Mouse (Mus musculus): ENCODE measurements around the gene Kif5a. TPM values are rescaled to one million over a fixed set of nuclear protein-coding genes. Genes with fewer than 3 reads are reported as not detected.

The Kif5a gene
- polyA plus RNA-seq, 2 experiments, result 0.01 to 0.11 TPM

DNA sequence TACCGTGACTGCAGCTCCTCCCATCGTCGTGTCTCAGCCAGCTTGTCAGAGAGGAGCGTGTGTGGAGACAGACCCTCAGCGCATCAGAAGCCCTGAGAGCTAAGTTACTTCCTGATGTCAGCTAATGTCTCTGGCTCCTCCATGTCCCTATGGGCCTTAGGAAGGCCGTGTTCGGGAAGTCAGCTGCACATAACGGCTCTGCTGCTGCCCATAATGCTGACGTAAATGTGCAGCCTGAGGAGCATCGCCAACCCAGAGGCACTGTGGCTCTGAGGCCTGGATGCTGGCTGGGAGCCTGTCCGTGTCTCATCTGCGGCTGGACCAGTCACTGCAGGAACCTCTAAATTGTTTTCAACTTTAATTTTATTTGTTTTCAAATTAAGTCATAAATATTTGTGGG lies 5.9 kb upstream of the Kif5a start:
- H3K9me3 ChIP-seq (ENCODE audit: control insufficient read depth, low read length), result no peaks in the 10 kb centered on the region
- WGBS (ENCODE audit: insufficient replicate concordance), result 81% methylated on average over 12 of the region's 12 CpGs
- no peak overlapping the region for H3K9ac ChIP-seq (replicated peaks)
- peaks cover 4 to 16% of the 10 kb centered on the region in 2 experiments for H3K4me1 ChIP-seq (replicated peaks; ENCODE audit: control insufficient read depth in 2 of 2, insufficient read depth in 2 of 2, low read length in 1 of 2)
- H3K27ac ChIP-seq, result no peak overlapping the region
- no peak for ATAC-seq (ENCODE audit: insufficient read depth)
- H3K4me2 ChIP-seq (ENCODE audit: low read depth), result no peak overlapping the region
- no peak for TF ChIP-seq EP300 (IDR thresholded peaks at IDR 0.05; ENCODE audit: low read depth)
- H3K27me3 ChIP-seq (ENCODE audit: control insufficient read depth, insufficient read depth, low read length), result no peaks in the 10 kb centered on the region
- no peak for DNase-seq (ENCODE audit: low read depth in 3 of 3, low spot score in 3 of 3)
- H3K4me3 ChIP-seq (ENCODE audit: insufficient read depth in 1 of 2, low read depth in 2 of 2, low read length in 2 of 2), result no peak overlapping the region
- H3K36me3 ChIP-seq (replicated peaks; ENCODE audit: control insufficient read depth, insufficient read depth, low read depth), result peaks cover 8% of the 10 kb centered on the region; the same call in 1 of the 2 replicates

DNA sequence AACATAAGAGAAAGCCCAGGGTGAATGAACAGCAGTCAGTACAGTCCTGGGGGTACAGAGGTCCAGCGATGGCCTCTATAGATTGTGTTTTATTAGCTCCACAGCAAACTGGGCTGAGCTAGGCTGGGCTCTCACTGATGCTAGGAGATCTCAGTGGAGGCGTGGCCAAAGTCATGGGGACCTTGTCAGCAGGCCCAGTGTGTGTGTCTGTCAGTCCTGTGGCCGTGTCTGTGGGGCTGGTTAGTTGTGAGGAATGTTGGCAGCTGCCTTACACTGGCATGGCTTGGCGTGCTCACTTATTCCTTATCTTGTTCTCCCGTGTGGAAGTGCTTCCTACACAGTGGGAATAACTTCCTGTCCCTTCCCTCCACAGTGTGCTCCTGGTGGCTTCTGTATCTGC lies 5.3 kb upstream of the Kif5a start:
- Histone ChIP-seq H3K4me3 (ENCODE audit: insufficient read depth in 1 of 2, low read depth in 2 of 2, low read length in 2 of 2) (no peak overlapping the region), H3K4me1 (replicated peaks; ENCODE audit: control insufficient read depth in 2 of 2, insufficient read depth in 2 of 2, low read length in 1 of 2) (peaks cover 4 to 13% of the 10 kb centered on the region in 2 experiments), H3K27ac (peak overlapping the region; percentile 17; the same call in 1 of the 2 replicates), H3K9me3 (ENCODE audit: control insufficient read depth, low read length) (no peaks in the 10 kb centered on the region), H3K36me3 (replicated peaks; ENCODE audit: control insufficient read depth, insufficient read depth, low read depth) (peaks cover 8% of the 10 kb centered on the region; the same call in 1 of the 2 replicates), H3K4me2 (ENCODE audit: low read depth) (no peak overlapping the region), H3K27me3 (ENCODE audit: control insufficient read depth, insufficient read depth, low read length) (peaks cover under 1% of the 10 kb centered on the region), H3K9ac (replicated peaks) (no peak overlapping the region)
- ATAC-seq (ENCODE audit: insufficient read depth) (no peak), DNase-seq (ENCODE audit: low read depth in 3 of 3, low spot score in 3 of 3) (no peak)
- 62% methylated on average over 5 of the region's 5 CpGs for WGBS (ENCODE audit: insufficient replicate concordance)
- no peak for TF ChIP-seq EP300 (IDR thresholded peaks at IDR 0.05; ENCODE audit: low read depth)
- no peak for TF ChIP-seq CTCF (IDR thresholded peaks at IDR 0.05; ENCODE audit: low read depth)

DNA sequence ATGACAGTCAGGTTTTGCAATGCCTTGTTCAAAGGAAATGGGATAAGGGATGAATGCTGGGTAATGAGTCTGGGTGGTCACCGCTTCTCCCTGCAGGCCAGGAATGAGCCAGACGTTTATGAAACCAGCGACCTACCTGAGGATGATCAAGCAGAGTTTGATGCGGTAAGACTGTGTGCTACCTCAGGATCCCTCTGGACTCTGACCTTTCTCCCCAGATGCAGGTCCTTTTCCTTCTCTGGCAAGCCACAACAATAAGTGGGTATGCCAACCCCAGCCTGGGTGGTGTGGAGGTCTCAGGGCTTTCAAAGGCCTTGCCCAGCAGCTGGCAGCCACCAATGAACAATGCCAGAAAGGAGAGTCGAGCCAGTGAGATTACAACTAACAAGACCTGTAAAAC lies 4.2 kb upstream of the Kif5a start:
- H3K27ac ChIP-seq, result no peak overlapping the region; the same call in 1 of the 2 replicates
- DNase-seq (ENCODE audit: low read depth in 3 of 3, low spot score in 3 of 3) (no peak), ATAC-seq (ENCODE audit: insufficient read depth) (no peak)
- H3K4me3 ChIP-seq (ENCODE audit: insufficient read depth in 1 of 2, low read depth in 2 of 2, low read length in 2 of 2), result peak overlapping the region; percentile 82 to 97
- peak overlapping the region; percentile 99 for H3K9ac ChIP-seq (replicated peaks)
- H3K36me3 ChIP-seq (replicated peaks; ENCODE audit: control insufficient read depth, insufficient read depth, low read depth), result peaks cover 4% of the 10 kb centered on the region; the same call in 1 of the 2 replicates
- H3K4me1 ChIP-seq (replicated peaks; ENCODE audit: control insufficient read depth in 2 of 2, insufficient read depth in 2 of 2, low read length in 1 of 2), result peaks cover 6 to 15% of the 10 kb centered on the region in 2 experiments
- TF ChIP-seq EP300 (IDR thresholded peaks at IDR 0.05; ENCODE audit: low read depth) (no peak), CTCF (IDR thresholded peaks at IDR 0.05; ENCODE audit: low read depth) (no peak)
- WGBS (ENCODE audit: insufficient replicate concordance), result 67% methylated on average over 5 of the region's 5 CpGs
- peaks cover 10% of the 10 kb centered on the region for H3K27me3 ChIP-seq (ENCODE audit: control insufficient read depth, insufficient read depth, low read length)
- peak overlapping the region; percentile 80 for H3K4me2 ChIP-seq (ENCODE audit: low read depth)
- H3K9me3 ChIP-seq (ENCODE audit: control insufficient read depth, low read length), result no peaks in the 10 kb centered on the region

DNA sequence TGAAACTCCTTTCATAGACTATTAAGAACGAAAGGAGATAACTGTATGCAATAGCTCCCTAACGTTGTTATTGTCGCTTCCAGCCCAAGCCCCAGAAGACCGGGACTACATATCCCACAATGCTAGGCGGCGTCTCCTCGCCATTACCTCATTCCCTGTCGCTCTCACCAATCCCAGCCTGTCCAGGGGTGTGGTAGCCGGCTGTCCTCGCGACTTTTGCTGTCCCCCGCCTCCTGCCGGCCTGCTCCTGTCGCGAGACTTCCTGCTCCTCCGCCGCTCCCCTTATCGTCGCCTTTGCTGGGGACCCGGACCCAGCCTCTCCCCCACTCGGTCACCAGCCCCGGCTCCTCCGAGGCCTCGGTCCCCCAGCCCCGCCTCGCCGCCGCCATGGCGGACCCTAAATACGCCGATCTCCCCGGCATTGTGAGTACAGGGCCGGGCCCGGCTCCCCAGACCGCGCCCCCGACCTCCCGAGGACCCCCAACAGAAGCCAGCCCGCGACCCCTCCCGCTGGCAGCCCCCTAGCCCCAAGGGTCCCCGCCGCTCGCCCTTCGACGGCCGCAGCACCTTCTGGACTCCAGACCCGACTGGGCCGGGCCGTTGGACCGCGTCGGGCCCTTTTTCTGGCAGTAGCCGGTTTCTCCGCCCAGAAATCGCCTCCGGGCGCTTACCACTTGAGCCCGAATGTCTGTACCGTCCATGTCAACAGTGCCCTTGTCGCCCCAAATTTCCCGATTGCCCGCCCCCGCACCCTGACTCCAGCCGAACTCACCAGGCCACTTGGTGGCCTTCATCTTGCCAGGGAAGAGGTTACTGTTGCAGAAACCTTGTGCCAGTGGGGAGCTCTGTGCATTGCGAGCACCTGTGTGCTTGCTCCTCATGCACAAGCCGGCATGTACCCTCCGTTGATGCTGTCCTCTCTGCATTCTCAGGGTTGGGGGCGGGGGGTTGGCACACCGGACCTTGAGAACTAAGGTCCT lies 3.3 kb upstream of the Kif5a start, which contains the start of gene Dctn2:
Gene Dctn2 (plus strand): TSS at position 257 of the 980 bp plus-strand sequence.
- ATAC-seq (ENCODE audit: insufficient read depth) (peak; percentile 97), DNase-seq (ENCODE audit: low read depth in 3 of 3, low spot score in 3 of 3) (peak; percentile 95)
- Histone ChIP-seq H3K9me3 (ENCODE audit: control insufficient read depth, low read length) (no peaks in the 10 kb centered on the region), H3K4me3 (ENCODE audit: insufficient read depth in 1 of 2, low read depth in 2 of 2, low read length in 2 of 2) (peak within 1 kb of the TSS; percentile 82 to 97), H3K9ac (replicated peaks) (peak within 1 kb of the TSS; percentile 99), H3K36me3 (replicated peaks; ENCODE audit: control insufficient read depth, insufficient read depth, low read depth) (peaks cover 1% of the 10 kb centered on the region; the same call in 1 of the 2 replicates), H3K4me1 (replicated peaks; ENCODE audit: control insufficient read depth in 2 of 2, insufficient read depth in 2 of 2, low read length in 1 of 2) (peaks cover 6 to 15% of the 10 kb centered on the region in 2 experiments), H3K27ac (peak within 1 kb of the TSS; percentile 80), H3K27me3 (ENCODE audit: control insufficient read depth, insufficient read depth, low read length) (peaks cover 19% of the 10 kb centered on the region), H3K4me2 (ENCODE audit: low read depth) (peak within 1 kb of the TSS; percentile 80)
- TF ChIP-seq EP300 (IDR thresholded peaks at IDR 0.05; ENCODE audit: low read depth) (peak; percentile 67), CTCF (IDR thresholded peaks at IDR 0.05; ENCODE audit: low read depth) (no peak; the same call in 1 of the 2 replicates)
- under 1% methylated on average over 70 of the region's 70 CpGs for WGBS (ENCODE audit: insufficient replicate concordance)

DNA sequence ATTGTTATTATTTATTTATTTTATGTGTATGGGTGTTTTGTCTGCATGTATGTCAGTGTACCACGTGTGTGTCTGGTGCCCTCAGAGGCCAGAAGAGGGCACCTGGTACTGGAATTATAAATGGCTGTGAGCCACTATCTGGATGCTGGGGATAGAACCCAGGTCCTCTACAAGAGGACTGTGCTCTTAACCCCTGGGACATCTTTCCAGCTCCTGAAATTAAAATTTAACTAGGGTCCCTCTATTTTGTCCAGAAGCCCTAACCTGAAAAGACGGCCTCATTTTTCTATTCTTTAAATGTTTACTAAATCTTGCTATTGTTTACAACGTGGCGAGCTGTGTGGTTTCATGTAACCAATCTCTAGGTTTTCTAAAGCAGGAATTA lies 2.6 kb upstream of the Kif5a start:
- peak; percentile 65 for ATAC-seq (ENCODE audit: insufficient read depth)
- TF ChIP-seq EP300 (IDR thresholded peaks at IDR 0.05; ENCODE audit: low read depth) (no peak), CTCF (IDR thresholded peaks at IDR 0.05; ENCODE audit: low read depth) (peak; percentile 38)
- peak in 1 of 3 experiments; percentile 37 for DNase-seq (ENCODE audit: low read depth in 3 of 3, low spot score in 3 of 3)
- Histone ChIP-seq H3K9me3 (ENCODE audit: control insufficient read depth, low read length) (no peaks in the 10 kb centered on the region), H3K4me3 (ENCODE audit: insufficient read depth in 1 of 2, low read depth in 2 of 2, low read length in 2 of 2) (peak overlapping the region in 1 of 2 experiments; percentile 97; a peak in 2 of 4 replicates), H3K4me2 (ENCODE audit: low read depth) (peak overlapping the region; percentile 52), H3K36me3 (replicated peaks; ENCODE audit: control insufficient read depth, insufficient read depth, low read depth) (no peaks in the 10 kb centered on the region; the same call in 1 of the 2 replicates), H3K27ac (no peak overlapping the region), H3K27me3 (ENCODE audit: control insufficient read depth, insufficient read depth, low read length) (peaks cover 20% of the 10 kb centered on the region), H3K4me1 (replicated peaks; ENCODE audit: control insufficient read depth in 2 of 2, insufficient read depth in 2 of 2, low read length in 1 of 2) (peaks cover 6 to 15% of the 10 kb centered on the region in 2 experiments), H3K9ac (replicated peaks) (peak overlapping the region; percentile 23; the same call in 1 of the 2 replicates)
- WGBS (ENCODE audit: insufficient replicate concordance), result 21% methylated on average over 4 of the region's 4 CpGs

All from liver, embryonic 14.5 days (tissue).